Mouse (Mus musculus) kidney, embryonic 15.5 days (tissue): ENCODE data around the gene Kcnip2. TPM values are rescaled to one million over a fixed set of nuclear protein-coding genes. Genes with fewer than 3 reads are reported as not detected.
"Not testable (repeated sequence)": the region's sequence is repeated elsewhere in the genome, so short reads cannot be mapped to it uniquely, and the experiment has no call there.

ENCODE experiments used
- ATAC-seq: fragments of 200-750 bp; cut with Nextera tagmentation; replicated peaks from 2 replicates; pipeline ENCODE4 v1.8.0; 2017; ENCODE audit warnings: moderate TSS enrichment; ENCODE audit not compliant: low FRiP score
- H3K27ac ChIP-seq: fragments of 300-500 bp; sonication (generic); 2 replicates; pipeline ENCODE4 v1.5.1; 2015; ENCODE audit warnings: mild to moderate bottlenecking, inconsistent platforms
- H3K27me3 ChIP-seq: fragments of 300-500 bp; sonication (generic); 2 replicates; pipeline ENCODE4 v1.6.1; 2015; ENCODE audit warnings: inconsistent platforms
- H3K36me3 ChIP-seq: fragments of 300-500 bp; sonication (generic); 2 replicates; pipeline ENCODE4 v1.6.1; 2015; ENCODE audit warnings: inconsistent platforms
- H3K4me1 ChIP-seq: fragments of 300-500 bp; sonication (generic); 2 replicates; pipeline ENCODE4 v1.6.1; 2015; ENCODE audit warnings: inconsistent platforms
- H3K4me2 ChIP-seq: fragments of 300-500 bp; sonication (generic); 2 replicates; pipeline ENCODE4 v1.6.1; 2015; ENCODE audit warnings: moderate library complexity, mild to moderate bottlenecking, inconsistent platforms
- H3K4me3 ChIP-seq: fragments of 300-500 bp; sonication (generic); replicated peaks from 2 replicates; pipeline ENCODE4 v1.5.1; 2015; ENCODE audit warnings: mild to moderate bottlenecking, inconsistent platforms
- H3K9ac ChIP-seq: fragments of 300-500 bp; sonication (generic); 2 replicates; pipeline ENCODE4 v1.6.1; 2015; ENCODE audit warnings: mild to moderate bottlenecking, inconsistent platforms
- H3K9me3 ChIP-seq: fragments of 300-500 bp; sonication (generic); replicated peaks from 2 replicates; pipeline ENCODE4 v1.6.1; 2016; ENCODE audit warnings: inconsistent platforms
- WGBS: fragments of 180-500 bp; shearing (Covaris S2); methylation state at CpG from one replicate; pipeline ENCODE4 v1.1.7; 2015; ENCODE audit warnings: mixed read lengths; 5-methylcytosine and 5-hydroxymethylcytosine counted together
- polyA plus RNA-seq: library from polyadenylated mRNA; unstranded; fragments of >200 nt; fragmentation: Nextera tagmentation; extraction: Ambion mirVana; gene quantifications from 2 replicates; pipeline ENCODE4 v1.2.1, GENCODE M21; 2015

The Kcnip2 gene
- polyA plus RNA-seq, 1 experiment from 2014 or later: 2.2 TPM

DNA sequence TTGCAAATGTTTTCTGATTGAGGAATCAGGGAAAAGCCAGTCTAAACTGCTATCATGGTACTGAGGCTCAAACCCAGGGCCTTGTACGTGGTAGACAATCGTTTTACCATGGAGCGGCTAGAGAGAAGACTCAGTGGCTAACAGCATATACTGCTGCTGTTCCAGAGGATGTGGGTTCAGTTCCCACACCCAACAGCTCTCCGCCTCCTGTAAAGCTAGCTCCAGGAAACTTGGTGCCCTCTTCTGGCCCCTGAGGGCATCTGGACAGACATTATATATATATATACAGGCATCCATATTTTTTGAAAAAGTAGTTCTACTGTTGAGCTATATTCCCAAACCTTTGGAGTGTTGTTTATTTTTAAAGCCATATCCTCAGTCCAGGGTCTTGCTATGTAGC is 8.1 kb downstream of the Kcnip2 start:
- Histone ChIP-seq H3K9ac (no peak overlapping the region), H3K9me3 (no peaks in the 10 kb centered on the region), H3K27ac (no peak overlapping the region), H3K27me3 (no peaks in the 10 kb centered on the region), H3K36me3 (no peaks in the 10 kb centered on the region), H3K4me3 (no peak overlapping the region), H3K4me1 (peaks cover 34% of the 10 kb centered on the region), H3K4me2 (no peak overlapping the region)
- 97% methylated on average over 4 of the region's 4 CpGs for WGBS
- ATAC-seq: no peak

- 95% methylated on average over 6 of the region's 6 CpGs for WGBS
- not testable (repeated sequence) for H3K4me2 ChIP-seq, H3K27me3 ChIP-seq, ATAC-seq, H3K4me3 ChIP-seq, H3K9me3 ChIP-seq, H3K27ac ChIP-seq, H3K36me3 ChIP-seq, H3K9ac ChIP-seq
- H3K4me1 ChIP-seq: peaks cover 19% of the 10 kb centered on the region
Observed at GRCm38 (mm10) chr19:45805817-45806216, 10.0 kb downstream of the Kcnip2 start.

- H3K9ac ChIP-seq: no peak overlapping the region
- H3K27ac ChIP-seq: no peak overlapping the region
- no peak overlapping the region for H3K4me3 ChIP-seq
- H3K4me1 ChIP-seq: peaks cover 19% of the 10 kb centered on the region
- no peaks in the 10 kb centered on the region for H3K27me3 ChIP-seq
- H3K36me3 ChIP-seq: no peaks in the 10 kb centered on the region
- ATAC-seq: 0 out of 2 replicates have a peak, but pooled peaks have one; percentile 49
- no peaks in the 10 kb centered on the region for H3K9me3 ChIP-seq
- 22% methylated on average over 12 of the region's 12 CpGs for WGBS
- H3K4me2 ChIP-seq: peak overlapping the region; percentile 31; the same call in 1 of the 2 replicates
Observed at GRCm38 (mm10) chr19:45804593-45805368, 11.1 kb downstream of the Kcnip2 start.

GRCm38 (mm10) chr19:45803408-45803807 is 12.5 kb downstream of the Kcnip2 start:
- WGBS: 24% methylated on average over 4 of the region's 4 CpGs
- Histone ChIP-seq H3K9ac (no peak overlapping the region), H3K4me1 (peaks cover 19% of the 10 kb centered on the region), H3K9me3 (no peaks in the 10 kb centered on the region), H3K4me2 (no peak overlapping the region), H3K27me3 (no peaks in the 10 kb centered on the region), H3K36me3 (no peaks in the 10 kb centered on the region), H3K27ac (no peak overlapping the region), H3K4me3 (no peak overlapping the region)
- ATAC-seq: no peak

GRCm38 (mm10) chr19:45802702-45803101 is 13.2 kb downstream of the Kcnip2 start:
- no peaks in the 10 kb centered on the region for H3K36me3 ChIP-seq
- no peak for ATAC-seq
- H3K4me2 ChIP-seq: no peak overlapping the region
- H3K9me3 ChIP-seq: no peaks in the 10 kb centered on the region
- 74% methylated on average over 4 of the region's 4 CpGs for WGBS
- H3K27ac ChIP-seq: no peak overlapping the region
- no peak overlapping the region for H3K9ac ChIP-seq
- peaks cover 19% of the 10 kb centered on the region for H3K4me1 ChIP-seq
- H3K27me3 ChIP-seq: no peaks in the 10 kb centered on the region
- no peak overlapping the region for H3K4me3 ChIP-seq

- no peak overlapping the region for H3K27ac ChIP-seq
- peaks cover 19% of the 10 kb centered on the region for H3K4me1 ChIP-seq
- H3K9ac ChIP-seq: no peak overlapping the region
- no peaks in the 10 kb centered on the region for H3K36me3 ChIP-seq
- no peak overlapping the region for H3K4me3 ChIP-seq
- H3K27me3 ChIP-seq: no peaks in the 10 kb centered on the region
- H3K9me3 ChIP-seq: no peaks in the 10 kb centered on the region
- ATAC-seq: no peak
- H3K4me2 ChIP-seq: no peak overlapping the region
- WGBS: 57% methylated on average over 15 of the region's 15 CpGs
Observed at GRCm38 (mm10) chr19:45796879-45797278, 19.0 kb downstream of the Kcnip2 start.

DNA sequence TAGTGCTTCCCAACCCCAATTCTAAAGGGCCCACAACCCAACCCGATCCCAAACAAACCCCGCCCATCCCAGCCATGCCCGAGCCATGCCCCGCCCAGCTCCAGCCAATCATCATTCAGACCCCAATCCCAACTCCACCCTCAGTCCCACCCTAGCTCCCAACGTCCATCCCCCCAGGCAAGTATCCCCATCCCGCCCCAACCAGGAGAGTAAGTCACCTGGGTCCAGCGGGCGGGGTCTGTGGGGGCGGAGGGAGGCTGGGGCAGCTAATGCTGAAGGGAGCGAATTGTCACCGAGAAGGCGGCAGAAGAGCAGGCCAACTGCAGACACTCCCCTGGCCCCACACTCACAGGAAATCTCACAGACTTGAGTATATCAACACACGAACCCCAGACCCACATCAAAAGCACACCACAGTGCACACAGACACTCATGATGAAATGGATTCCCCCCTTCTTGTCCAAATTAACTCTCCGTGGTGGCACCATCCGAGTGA is 19.8 kb downstream of the Kcnip2 start:
- peak; percentile 77 for ATAC-seq
- Histone ChIP-seq H3K9me3 (no peaks in the 10 kb centered on the region), H3K27me3 (no peaks in the 10 kb centered on the region), H3K4me2 (peak overlapping the region; percentile 56), H3K36me3 (no peaks in the 10 kb centered on the region), H3K27ac (no peak overlapping the region), H3K9ac (no peak overlapping the region), H3K4me3 (peak overlapping the region; percentile 27), H3K4me1 (peaks cover 19% of the 10 kb centered on the region)
- WGBS: 16% methylated on average over 15 of the region's 15 CpGs

GRCm38 (mm10) chr19:45795406-45795944 is 20.4 kb downstream of the Kcnip2 start:
- peak overlapping the region; percentile 27 for H3K4me3 ChIP-seq
- no peaks in the 10 kb centered on the region for H3K9me3 ChIP-seq
- no peaks in the 10 kb centered on the region for H3K36me3 ChIP-seq
- H3K4me1 ChIP-seq: peaks cover 19% of the 10 kb centered on the region
- peak overlapping the region; percentile 56 for H3K4me2 ChIP-seq
- H3K27ac ChIP-seq: no peak overlapping the region
- no peak for ATAC-seq
- 34% methylated on average over 15 of the region's 15 CpGs for WGBS
- H3K27me3 ChIP-seq: no peaks in the 10 kb centered on the region
- H3K9ac ChIP-seq: no peak overlapping the region

DNA sequence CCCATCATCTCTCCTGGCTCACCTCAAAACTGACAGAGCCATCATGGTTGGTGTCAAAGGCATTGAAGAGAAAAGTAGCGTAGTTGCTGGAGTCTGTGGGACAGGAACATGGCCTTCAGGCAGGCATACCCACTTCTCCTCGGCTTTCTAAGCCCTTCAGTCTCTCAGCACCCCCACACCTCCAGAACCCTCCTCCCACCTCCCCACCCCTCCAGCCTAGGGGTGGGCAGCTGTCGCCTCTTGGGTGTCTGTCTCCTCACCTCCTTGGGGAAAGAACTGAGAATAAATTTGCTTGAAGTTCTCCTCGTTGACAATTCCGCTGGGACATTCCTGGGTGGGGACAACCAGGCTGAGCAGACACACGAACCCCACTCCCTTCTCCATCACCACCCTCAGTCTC is 21.1 kb downstream of the Kcnip2 start:
- Histone ChIP-seq H3K4me2 (no peak overlapping the region), H3K4me1 (peaks cover 19% of the 10 kb centered on the region), H3K27ac (no peak overlapping the region), H3K9ac (no peak overlapping the region), H3K27me3 (no peaks in the 10 kb centered on the region), H3K9me3 (no peaks in the 10 kb centered on the region), H3K4me3 (no peak overlapping the region), H3K36me3 (no peaks in the 10 kb centered on the region)
- WGBS: 60% methylated on average over 6 of the region's 6 CpGs
- no peak for ATAC-seq

DNA sequence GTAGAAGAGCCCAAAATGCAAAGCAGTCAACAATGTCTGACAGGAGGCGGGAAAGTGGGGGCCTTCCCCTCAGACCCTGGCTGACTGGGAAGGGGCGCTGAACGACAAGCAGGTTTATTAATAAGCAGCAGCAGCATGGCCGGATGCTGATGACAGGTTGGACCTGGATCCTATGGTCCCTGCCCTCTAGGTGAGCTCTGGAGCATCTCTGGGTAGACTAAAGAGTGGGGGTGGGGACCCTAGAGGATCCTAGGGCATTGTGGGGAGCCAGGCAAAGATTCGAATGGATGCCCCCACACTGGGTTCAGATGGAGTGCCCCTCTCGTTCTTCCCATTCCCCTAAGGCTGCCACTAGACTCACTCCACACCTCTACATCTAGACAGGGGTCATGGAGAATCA is 23.5 kb downstream of the Kcnip2 start:
- 89% methylated on average over 6 of the region's 6 CpGs for WGBS
- Histone ChIP-seq H3K4me3 (no peak overlapping the region), H3K9ac (no peak overlapping the region), H3K9me3 (no peaks in the 10 kb centered on the region), H3K4me1 (peaks cover 22% of the 10 kb centered on the region), H3K4me2 (no peak overlapping the region), H3K27ac (no peak overlapping the region), H3K27me3 (no peaks in the 10 kb centered on the region), H3K36me3 (no peaks in the 10 kb centered on the region)
- no peak for ATAC-seq

GRCm38 (mm10) chr19:45789888-45790874 is 25.7 kb downstream of the Kcnip2 start:
- 78% methylated on average over 13 of the region's 13 CpGs for WGBS
- H3K27ac ChIP-seq: no peak overlapping the region
- ATAC-seq: peak; percentile 58; the same call in 1 of the 2 replicates
- H3K27me3 ChIP-seq: no peaks in the 10 kb centered on the region
- H3K36me3 ChIP-seq: no peaks in the 10 kb centered on the region
- H3K4me2 ChIP-seq: no peak overlapping the region
- no peak overlapping the region for H3K4me3 ChIP-seq
- no peak overlapping the region for H3K9ac ChIP-seq
- peaks cover 15% of the 10 kb centered on the region for H3K4me1 ChIP-seq
- H3K9me3 ChIP-seq: no peaks in the 10 kb centered on the region

DNA sequence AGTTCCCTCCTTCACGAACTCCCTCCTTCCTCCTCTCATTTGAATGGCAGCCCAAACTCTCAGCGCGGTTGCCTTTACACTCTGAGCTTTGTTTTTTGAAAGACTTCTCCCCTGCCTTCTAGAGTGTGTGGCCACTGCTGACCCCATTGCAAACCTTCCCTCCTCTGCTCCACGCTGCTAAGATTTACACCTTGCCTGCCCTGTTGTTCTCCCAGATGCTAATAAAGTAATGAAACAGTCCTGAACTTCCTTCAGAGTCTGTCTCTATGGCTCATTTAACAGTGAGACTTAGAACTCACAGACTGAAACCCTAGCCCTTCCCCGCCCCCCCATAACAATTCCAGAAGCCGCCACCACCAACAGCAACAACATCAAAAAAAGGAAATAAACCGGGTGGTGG is 26.5 kb downstream of the Kcnip2 start:
- Histone ChIP-seq H3K27me3 (no peaks in the 10 kb centered on the region), H3K4me3 (no peak overlapping the region), H3K27ac (peak overlapping the region; percentile 71), H3K9me3 (no peaks in the 10 kb centered on the region), H3K4me2 (no peak overlapping the region), H3K9ac (no peak overlapping the region), H3K4me1 (peaks cover 17% of the 10 kb centered on the region), H3K36me3 (no peaks in the 10 kb centered on the region)
- peak; percentile 75 for ATAC-seq
- 22% methylated on average over 7 of the region's 7 CpGs for WGBS
